Mouse (Mus musculus): ENCODE results near the gene Sel1l. TPM values are rescaled to one million over a fixed set of nuclear protein-coding genes. Genes with fewer than 3 reads are reported as not detected.

Sel1l gene
- polyA plus RNA-seq, 1 experiment from 2014 or later = 88.1 TPM

GRCm38 (mm10) chr12:91808911-91809310, 40.0 kb downstream of the Sel1l start:
- H3K4me3 ChIP-seq (ENCODE audit: low read depth, low read length) = no peak overlapping the region
- H3K27me3 ChIP-seq (ENCODE audit: control insufficient read depth, insufficient read depth, low read length) = no peaks in the 10 kb centered on the region
- peaks cover 15% of the 10 kb centered on the region; the same call in 1 of the 2 replicates for H3K36me3 ChIP-seq (ENCODE audit: control insufficient read depth, insufficient read depth, low read length)
- 95% methylated on average over 8 of the region's 8 CpGs for WGBS
- no peaks in the 10 kb centered on the region for H3K9me3 ChIP-seq (ENCODE audit: control insufficient read depth, low read length)
- DNase-seq (ENCODE audit: low spot score) = no peak
- H3K9ac ChIP-seq (ENCODE audit: low read length) = no peak overlapping the region
- H3K4me1 ChIP-seq (replicated peaks; ENCODE audit: control insufficient read depth, insufficient read depth, low read length) = no peaks in the 10 kb centered on the region
- no peak overlapping the region for H3K27ac ChIP-seq (ENCODE audit: low read depth, low read length)
- H3K4me2 ChIP-seq (ENCODE audit: low read depth, low read length, severe bottlenecking) = no peak overlapping the region
- ATAC-seq (replicated peaks; ENCODE audit: low FRiP score) = no peak

GRCm38 (mm10) chr12:91807761-91808160, 41.2 kb downstream of the Sel1l start:
- ATAC-seq (replicated peaks; ENCODE audit: low FRiP score) (no peak), DNase-seq (ENCODE audit: low spot score) (no peak)
- H3K9ac ChIP-seq (ENCODE audit: low read length) = no peak overlapping the region
- WGBS = 94% methylated on average over 6 of the region's 6 CpGs
- no peak overlapping the region for H3K27ac ChIP-seq (ENCODE audit: low read depth, low read length)
- no peaks in the 10 kb centered on the region for H3K9me3 ChIP-seq (ENCODE audit: control insufficient read depth, low read length)
- no peaks in the 10 kb centered on the region for H3K4me1 ChIP-seq (replicated peaks; ENCODE audit: control insufficient read depth, insufficient read depth, low read length)
- peaks cover 12% of the 10 kb centered on the region; the same call in 1 of the 2 replicates for H3K36me3 ChIP-seq (ENCODE audit: control insufficient read depth, insufficient read depth, low read length)
- H3K27me3 ChIP-seq (ENCODE audit: control insufficient read depth, insufficient read depth, low read length) = no peaks in the 10 kb centered on the region
- H3K4me2 ChIP-seq (ENCODE audit: low read depth, low read length, severe bottlenecking) = no peak overlapping the region
- H3K4me3 ChIP-seq (ENCODE audit: low read depth, low read length) = no peak overlapping the region

GRCm38 (mm10) chr12:91807095-91807494, 41.9 kb downstream of the Sel1l start:
- H3K4me2 ChIP-seq (ENCODE audit: low read depth, low read length, severe bottlenecking) = no peak overlapping the region
- no peaks in the 10 kb centered on the region for H3K9me3 ChIP-seq (ENCODE audit: control insufficient read depth, low read length)
- no peaks in the 10 kb centered on the region for H3K27me3 ChIP-seq (ENCODE audit: control insufficient read depth, insufficient read depth, low read length)
- H3K4me1 ChIP-seq (replicated peaks; ENCODE audit: control insufficient read depth, insufficient read depth, low read length) = no peaks in the 10 kb centered on the region
- WGBS = 91% methylated on average over 11 of the region's 11 CpGs
- DNase-seq (ENCODE audit: low spot score) (no peak), ATAC-seq (replicated peaks; ENCODE audit: low FRiP score) (no peak)
- H3K27ac ChIP-seq (ENCODE audit: low read depth, low read length) = no peak overlapping the region
- peaks cover 12% of the 10 kb centered on the region; the same call in 1 of the 2 replicates for H3K36me3 ChIP-seq (ENCODE audit: control insufficient read depth, insufficient read depth, low read length)
- H3K4me3 ChIP-seq (ENCODE audit: low read depth, low read length) = no peak overlapping the region
- H3K9ac ChIP-seq (ENCODE audit: low read length) = no peak overlapping the region

GRCm38 (mm10) chr12:91804262-91804661, 44.7 kb downstream of the Sel1l start:
- no peak for ATAC-seq (replicated peaks; ENCODE audit: low FRiP score)
- Histone ChIP-seq H3K36me3 (ENCODE audit: control insufficient read depth, insufficient read depth, low read length) (peaks cover 3% of the 10 kb centered on the region; the same call in 1 of the 2 replicates), H3K4me1 (replicated peaks; ENCODE audit: control insufficient read depth, insufficient read depth, low read length) (no peaks in the 10 kb centered on the region), H3K27ac (ENCODE audit: low read depth, low read length) (no peak overlapping the region), H3K27me3 (ENCODE audit: control insufficient read depth, insufficient read depth, low read length) (no peaks in the 10 kb centered on the region), H3K4me2 (ENCODE audit: low read depth, low read length, severe bottlenecking) (no peak overlapping the region), H3K4me3 (ENCODE audit: low read depth, low read length) (no peak overlapping the region), H3K9me3 (ENCODE audit: control insufficient read depth, low read length) (no peaks in the 10 kb centered on the region), H3K9ac (ENCODE audit: low read length) (no peak overlapping the region)
- DNase-seq (ENCODE audit: low spot score) = no peak
- 88% methylated on average over 3 of the region's 3 CpGs for WGBS

GRCm38 (mm10) chr12:91803207-91803932, 45.6 kb downstream of the Sel1l start:
- Histone ChIP-seq H3K36me3 (ENCODE audit: control insufficient read depth, insufficient read depth, low read length) (no peaks in the 10 kb centered on the region; the same call in 1 of the 2 replicates), H3K9ac (ENCODE audit: low read length) (no peak overlapping the region), H3K27me3 (ENCODE audit: control insufficient read depth, insufficient read depth, low read length) (no peaks in the 10 kb centered on the region), H3K9me3 (ENCODE audit: control insufficient read depth, low read length) (no peaks in the 10 kb centered on the region), H3K27ac (ENCODE audit: low read depth, low read length) (no peak overlapping the region), H3K4me3 (ENCODE audit: low read depth, low read length) (no peak overlapping the region), H3K4me2 (ENCODE audit: low read depth, low read length, severe bottlenecking) (no peak overlapping the region), H3K4me1 (replicated peaks; ENCODE audit: control insufficient read depth, insufficient read depth, low read length) (no peaks in the 10 kb centered on the region)
- WGBS = 88% methylated on average over 13 of the region's 13 CpGs
- no peak for ATAC-seq (replicated peaks; ENCODE audit: low FRiP score)
- no peak for DNase-seq (ENCODE audit: low spot score)

GRCm38 (mm10) chr12:91802586-91803206, 46.3 kb downstream of the Sel1l start:
- Histone ChIP-seq H3K27me3 (ENCODE audit: control insufficient read depth, insufficient read depth, low read length) (no peaks in the 10 kb centered on the region), H3K4me3 (ENCODE audit: low read depth, low read length) (no peak overlapping the region), H3K4me1 (replicated peaks; ENCODE audit: control insufficient read depth, insufficient read depth, low read length) (no peaks in the 10 kb centered on the region), H3K9me3 (ENCODE audit: control insufficient read depth, low read length) (no peaks in the 10 kb centered on the region), H3K36me3 (ENCODE audit: control insufficient read depth, insufficient read depth, low read length) (no peaks in the 10 kb centered on the region), H3K9ac (ENCODE audit: low read length) (no peak overlapping the region), H3K4me2 (ENCODE audit: low read depth, low read length, severe bottlenecking) (no peak overlapping the region), H3K27ac (ENCODE audit: low read depth, low read length) (no peak overlapping the region)
- 86% methylated on average over 12 of the region's 12 CpGs for WGBS
- ATAC-seq (replicated peaks; ENCODE audit: low FRiP score) (no peak), DNase-seq (ENCODE audit: low spot score) (no peak)

GRCm38 (mm10) chr12:91800861-91801385, 48.0 kb downstream of the Sel1l start:
- Histone ChIP-seq H3K4me2 (ENCODE audit: low read depth, low read length, severe bottlenecking) (no peak overlapping the region), H3K9ac (ENCODE audit: low read length) (no peak overlapping the region), H3K4me3 (ENCODE audit: low read depth, low read length) (no peak overlapping the region), H3K4me1 (replicated peaks; ENCODE audit: control insufficient read depth, insufficient read depth, low read length) (no peaks in the 10 kb centered on the region), H3K27ac (ENCODE audit: low read depth, low read length) (no peak overlapping the region), H3K27me3 (ENCODE audit: control insufficient read depth, insufficient read depth, low read length) (no peaks in the 10 kb centered on the region), H3K9me3 (ENCODE audit: control insufficient read depth, low read length) (no peaks in the 10 kb centered on the region), H3K36me3 (ENCODE audit: control insufficient read depth, insufficient read depth, low read length) (no peaks in the 10 kb centered on the region)
- 72% methylated on average over 6 of the region's 6 CpGs for WGBS
- no peak for ATAC-seq (replicated peaks; ENCODE audit: low FRiP score)
- peak; percentile 30 for DNase-seq (ENCODE audit: low spot score)

GRCm38 (mm10) chr12:91799821-91800335, 49.1 kb downstream of the Sel1l start:
- ATAC-seq (replicated peaks; ENCODE audit: low FRiP score) = no peak
- Histone ChIP-seq H3K4me1 (replicated peaks; ENCODE audit: control insufficient read depth, insufficient read depth, low read length) (no peaks in the 10 kb centered on the region), H3K4me3 (ENCODE audit: low read depth, low read length) (no peak overlapping the region), H3K27ac (ENCODE audit: low read depth, low read length) (no peak overlapping the region), H3K27me3 (ENCODE audit: control insufficient read depth, insufficient read depth, low read length) (no peaks in the 10 kb centered on the region), H3K9me3 (ENCODE audit: control insufficient read depth, low read length) (no peaks in the 10 kb centered on the region), H3K4me2 (ENCODE audit: low read depth, low read length, severe bottlenecking) (no peak overlapping the region), H3K9ac (ENCODE audit: low read length) (no peak overlapping the region), H3K36me3 (ENCODE audit: control insufficient read depth, insufficient read depth, low read length) (no peaks in the 10 kb centered on the region)
- no peak for DNase-seq (ENCODE audit: low spot score)
- WGBS = 79% methylated on average over 12 of the region's 12 CpGs
